Mouse (Mus musculus) MEL (cell line): ENCODE results near the gene Prpsap1. TPM values are rescaled to one million over a fixed set of nuclear protein-coding genes. Genes with fewer than 3 reads are reported as not detected.

Experiments used
- DNase-seq: peaks from one replicate; pipeline ENCODE4 v3.0.0; 2011; ENCODE audit warnings: low read depth, low spot score
- H3K27ac ChIP-seq: 2 replicates; pipeline ENCODE4 v1.5.1; 2012; ENCODE audit warnings: low read depth, mild to moderate bottlenecking, control low read depth, low read length, moderate library complexity; ENCODE audit not compliant: control insufficient read depth
- H3K27me3 ChIP-seq, 2 experiments: fragments of 150-350 bp in 1 of 2; sonication (generic) in 1 of 2; 2 replicates each; pipeline ENCODE4 v1.6.1; 2012; ENCODE audit warnings: low read length in 2 of 2, mild to moderate bottlenecking in 2 of 2, improper control_type of control experiment in 1 of 2, moderate library complexity in 1 of 2; ENCODE audit not compliant: insufficient read depth in 2 of 2, control insufficient read depth in 1 of 2
- H3K36me3 ChIP-seq, 2 experiments: 2 replicates each; pipeline ENCODE4 v1.6.1; 2012 to 2014; ENCODE audit warnings: low read length in 2 of 2, improper control_type of control experiment in 1 of 2, inconsistent platforms in 1 of 2, mild to moderate bottlenecking in 1 of 2; ENCODE audit not compliant: insufficient read depth in 2 of 2, control insufficient read depth in 1 of 2
- H3K4me1 ChIP-seq, 2 experiments: fragments of 150-350 bp in 1 of 2; sonication (generic) in 1 of 2; 2 replicates each; pipeline ENCODE4 v1.6.1; 2012; ENCODE audit warnings: low read length in 2 of 2, improper control_type of control experiment in 1 of 2, mild to moderate bottlenecking in 1 of 2; ENCODE audit not compliant: insufficient read depth in 2 of 2, control insufficient read depth in 1 of 2
- H3K4me3 ChIP-seq, 2 experiments: fragments of 150-350 bp in 1 of 2; sonication (generic) in 1 of 2; 2 replicates each; pipeline ENCODE4 v1.5.1; 2012; ENCODE audit warnings: low read depth in 2 of 2, low read length in 2 of 2, mild to moderate bottlenecking in 2 of 2, moderate library complexity in 2 of 2, control low read depth in 1 of 2, improper control_type of control experiment in 1 of 2; ENCODE audit not compliant: control insufficient read depth in 1 of 2, insufficient read depth in 1 of 2
- H3K79me2 ChIP-seq: 2 replicates; pipeline ENCODE4 v1.6.1; 2012; ENCODE audit warnings: mild to moderate bottlenecking, low read length, moderate library complexity; ENCODE audit not compliant: control insufficient read depth, poor library complexity, insufficient read depth
- H3K9ac ChIP-seq: 2 replicates; pipeline ENCODE4 v1.6.1; 2012; ENCODE audit warnings: low read depth, mild to moderate bottlenecking, control low read depth, low read length, moderate library complexity; ENCODE audit not compliant: control insufficient read depth, poor library complexity, severe bottlenecking
- H3K9me3 ChIP-seq: fragments of 150-350 bp; sonication (generic); replicated peaks from 2 replicates; pipeline ENCODE4 v1.6.1; 2012; ENCODE audit warnings: mild to moderate bottlenecking, low read length, improper control_type of control experiment, moderate library complexity; ENCODE audit not compliant: insufficient read depth
- ETS1 ChIP-seq: IDR thresholded peaks from 2 replicates; pipeline ENCODE4 v1.6.1; 2012; ENCODE audit warnings: low read depth, mild to moderate bottlenecking, inconsistent platforms, low read length, improper control_type of control experiment, moderate library complexity
- GATA1 ChIP-seq: IDR thresholded peaks from 2 replicates; pipeline ENCODE4 v1.6.1; 2011; ENCODE audit warnings: low read depth, low read length, improper control_type of control experiment
- KAT2A ChIP-seq: conservative IDR thresholded peaks from 2 replicates; pipeline ENCODE4 v1.6.1; 2012; ENCODE audit warnings: low read depth, low read length, improper control_type of control experiment, inconsistent platforms
- MAFK ChIP-seq: IDR thresholded peaks from 2 replicates; pipeline ENCODE4 v1.6.1; 2011; ENCODE audit warnings: low read depth, mild to moderate bottlenecking, low read length, improper control_type of control experiment, borderline replicate concordance
- MXI1 ChIP-seq: IDR thresholded peaks from 2 replicates; pipeline ENCODE4 v1.6.1; 2011; ENCODE audit warnings: mild to moderate bottlenecking, low read depth, low read length, improper control_type of control experiment
- NELFE ChIP-seq: IDR thresholded peaks from 2 replicates; pipeline ENCODE4 v1.6.1; 2011; ENCODE audit warnings: low read depth, low read length, improper control_type of control experiment
- NRF1 ChIP-seq: IDR thresholded peaks from 2 replicates; pipeline ENCODE4 v1.6.1; 2014; ENCODE audit warnings: low read depth, mild to moderate bottlenecking, inconsistent platforms, low read length, improper control_type of control experiment, moderate library complexity; ENCODE audit not compliant: poor library complexity, insufficient read depth, severe bottlenecking
- POLR2A ChIP-seq, 2 experiments: IDR thresholded peaks; 2 replicates each; pipeline ENCODE4 v1.6.1; 2011 to 2012; ENCODE audit warnings: low read length in 2 of 2, mild to moderate bottlenecking in 2 of 2, control low read depth in 1 of 2, improper control_type of control experiment in 1 of 2, low read depth in 1 of 2, moderate library complexity in 1 of 2; ENCODE audit not compliant: control insufficient read depth in 1 of 2, insufficient read depth in 1 of 2, poor library complexity in 1 of 2
- RAD21 ChIP-seq: IDR thresholded peaks from 2 replicates; pipeline ENCODE4 v1.6.1; 2011; ENCODE audit warnings: mild to moderate bottlenecking, low read depth, low read length, improper control_type of control experiment
- RCOR1 ChIP-seq: IDR thresholded peaks from 2 replicates; pipeline ENCODE4 v1.6.1; 2012; ENCODE audit warnings: low read depth, mild to moderate bottlenecking, inconsistent platforms, low read length, improper control_type of control experiment
- TAL1 ChIP-seq: IDR thresholded peaks from 2 replicates; pipeline ENCODE4 v1.6.1; 2012; ENCODE audit warnings: mild to moderate bottlenecking, inconsistent platforms, low read length, moderate library complexity, mixed read lengths
- TCF12 ChIP-seq: IDR thresholded peaks from 2 replicates; pipeline ENCODE4 v1.6.1; 2014; ENCODE audit warnings: low read depth, mild to moderate bottlenecking, inconsistent platforms, low read length, improper control_type of control experiment, moderate library complexity
- ZC3H11A ChIP-seq: IDR thresholded peaks from 2 replicates; pipeline ENCODE4 v1.6.1; 2012; ENCODE audit warnings: low read depth, mild to moderate bottlenecking, inconsistent platforms, low read length, improper control_type of control experiment
- polyA plus RNA-seq, 2 experiments: library from polyadenylated mRNA; stranded (reverse) in 1 of 2; unstranded in 1 of 2; fragments of >175 nt in 1 of 2; fragments of >200 nt in 1 of 2; gene quantifications; 2 replicates each; pipeline versions ENCODE4 v1.2.1 to v1.2.4; 2012; ENCODE audit warnings: low replicate concordance in 2 of 2, low read depth in 1 of 2; ENCODE audit not compliant: insufficient read length in 2 of 2, insufficient read depth in 1 of 2, missing spikeins in 1 of 2
- total RNA-seq: library from RNA; depleted of rRNA; stranded (reverse); fragments of 300-350 nt; gene quantifications from 2 replicates; pipeline ENCODE4 v1.2.3, GENCODE M21; 2012

Gene Prpsap1
- total and polyA plus RNA-seq, 3 experiments: 112 to 155 TPM; not detected in 1

DNA sequence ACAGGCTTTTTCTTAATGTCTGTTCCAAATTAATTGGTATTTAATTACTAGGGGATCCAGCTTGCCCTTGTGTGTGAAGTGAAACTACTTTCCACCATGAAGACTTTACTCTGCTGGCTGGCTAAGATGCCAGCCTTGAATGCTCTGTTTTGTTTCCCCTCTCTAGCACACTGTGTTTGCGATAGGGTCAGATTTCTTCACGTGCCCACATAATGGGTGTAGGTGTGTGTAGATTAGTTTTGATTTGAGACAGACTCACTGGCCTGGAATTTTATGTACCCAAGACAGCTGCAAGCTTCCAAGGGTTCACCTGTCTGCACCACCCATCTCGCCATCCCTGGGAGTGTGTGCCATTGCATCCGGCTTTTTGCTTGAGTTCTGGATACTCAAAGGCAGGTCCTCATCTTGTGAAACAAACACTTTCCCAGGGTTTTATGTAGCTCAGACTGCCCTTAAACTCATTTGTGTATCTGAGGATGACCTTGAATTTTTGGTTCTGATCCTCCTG is 19.6 kb upstream of the Prpsap1 start:
- Histone ChIP-seq H3K27ac (no peak overlapping the region), H3K9me3 (no peaks in the 10 kb centered on the region), H3K79me2 (no peaks in the 10 kb centered on the region), H3K4me1 (peaks cover 7 to 15% of the 10 kb centered on the region in 2 experiments)
- no peak for DNase-seq
- no peak for TF ChIP-seq NRF1
- TF ChIP-seq ETS1: no peak
- TF ChIP-seq RCOR1: peak; percentile 74; the same call in 1 of the 2 replicates
- TF ChIP-seq, all 39 proteins: peak for 1
- Histone ChIP-seq H3K27me3 (no peaks in the 10 kb centered on the region), H3K9ac (no peak overlapping the region), H3K36me3 (peaks cover 0 to 9% of the 10 kb centered on the region in 2 experiments; a peak in 2 of 4 replicates), H3K4me3 (no peak overlapping the region)

GRCm38 (mm10) chr11:116512987-116513386 is 19.0 kb upstream of the Prpsap1 start:
- peaks cover 0 to 10% of the 10 kb centered on the region in 2 experiments; a peak in 2 of 4 replicates for H3K36me3 ChIP-seq
- H3K4me1 ChIP-seq: peaks cover 8 to 16% of the 10 kb centered on the region in 2 experiments
- H3K9me3 ChIP-seq: no peaks in the 10 kb centered on the region
- no peak overlapping the region for H3K4me3 ChIP-seq
- H3K27ac ChIP-seq: no peak overlapping the region
- H3K9ac ChIP-seq: no peak overlapping the region
- H3K27me3 ChIP-seq: no peaks in the 10 kb centered on the region
- TF ChIP-seq NELFE (no peak), TCF12 (0 out of 2 replicates have a peak, but pooled peaks have one; percentile 12)
- H3K79me2 ChIP-seq: no peaks in the 10 kb centered on the region
- DNase-seq: no peak

DNA sequence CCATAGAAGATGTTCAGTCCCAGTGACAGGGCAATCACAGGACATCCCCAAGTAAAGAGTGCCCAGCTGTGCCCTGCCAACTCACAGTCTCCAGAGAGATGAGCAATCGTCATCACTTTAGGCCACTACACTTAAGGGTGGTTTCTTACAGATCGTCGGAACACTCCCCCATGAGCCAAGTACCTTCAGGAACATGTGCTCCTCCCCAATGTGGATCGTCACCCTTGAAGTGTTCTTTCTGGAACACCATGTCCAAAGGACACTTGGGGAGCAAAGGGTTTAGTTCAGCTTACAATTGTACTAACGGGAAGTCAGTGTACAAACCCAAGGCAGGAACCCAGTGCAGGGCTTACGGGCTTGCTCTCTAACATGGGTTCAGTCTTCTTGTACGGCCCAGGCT is 18.2 kb upstream of the Prpsap1 start:
- TF ChIP-seq MXI1: no peak
- TF ChIP-seq GATA1: no peak
- TF ChIP-seq MAFK: no peak
- TF ChIP-seq RAD21: no peak
- no peak for TF ChIP-seq RCOR1
- no peak for TF ChIP-seq POLR2A (IDR thresholded peaks at IDR 0.05; ENCODE audit: control insufficient read depth in 1 of 2, insufficient read depth in 1 of 2, low read depth in 1 of 2, low read length in 2 of 2, poor library complexity in 1 of 2)
- TF ChIP-seq ZC3H11A: no peak
- no peak for TF ChIP-seq TAL1
- TF ChIP-seq KAT2A: no peak
- H3K27ac ChIP-seq: no peak overlapping the region
- H3K4me1 ChIP-seq: peaks cover 16 to 23% of the 10 kb centered on the region in 2 experiments
- no peak overlapping the region for H3K4me3 ChIP-seq
- H3K9ac ChIP-seq: no peak overlapping the region
- no peak for DNase-seq
- H3K27me3 ChIP-seq: no peaks in the 10 kb centered on the region
- H3K36me3 ChIP-seq: peaks cover 0 to 17% of the 10 kb centered on the region in 2 experiments; a peak in 2 of 4 replicates
- no peaks in the 10 kb centered on the region for H3K9me3 ChIP-seq
- no peaks in the 10 kb centered on the region for H3K79me2 ChIP-seq
